Mouse (Mus musculus) midbrain, embryonic 16.5 days (tissue): Measurements from ENCODE around the gene Rnf167. TPM values are rescaled to one million over a fixed set of nuclear protein-coding genes. Genes with fewer than 3 reads are reported as not detected.

Experiments
- ATAC-seq: fragments of 200-750 bp; cut with Nextera tagmentation; 2 replicates; pipeline ENCODE4 v1.8.0; 2017; ENCODE audit warnings: moderate TSS enrichment
- H3K27ac ChIP-seq: fragments of 300-500 bp; sonication (generic); 2 replicates; pipeline ENCODE4 v1.5.1; 2014; ENCODE audit warnings: mild to moderate bottlenecking, low read length, mixed read lengths
- H3K27me3 ChIP-seq: fragments of 300-500 bp; sonication (generic); 2 replicates; pipeline ENCODE4 v1.6.1; 2014; ENCODE audit warnings: low read depth, low read length, mixed read lengths; ENCODE audit not compliant: control insufficient read depth, insufficient read depth
- H3K36me3 ChIP-seq: fragments of 300-500 bp; sonication (generic); 2 replicates; pipeline ENCODE4 v1.6.1; 2014; ENCODE audit warnings: mild to moderate bottlenecking, low read length, moderate library complexity, mixed read lengths; ENCODE audit not compliant: control insufficient read depth, insufficient read depth
- H3K4me1 ChIP-seq: fragments of 300-500 bp; sonication (generic); 2 replicates; pipeline ENCODE4 v1.6.1; 2014; ENCODE audit warnings: mild to moderate bottlenecking, low read length, mixed read lengths; ENCODE audit not compliant: control insufficient read depth, insufficient read depth
- H3K4me2 ChIP-seq: fragments of 300-500 bp; sonication (generic); 2 replicates; pipeline ENCODE4 v1.6.1; 2014; ENCODE audit warnings: mild to moderate bottlenecking, low read length, mixed read lengths
- H3K4me3 ChIP-seq: fragments of 300-500 bp; sonication (generic); 2 replicates; pipeline ENCODE4 v1.5.1; 2014; ENCODE audit warnings: low read depth, mild to moderate bottlenecking, low read length, moderate library complexity, mixed read lengths
- H3K9ac ChIP-seq: fragments of 300-500 bp; sonication (generic); 2 replicates; pipeline ENCODE4 v1.6.1; 2014; ENCODE audit warnings: low read depth, low read length, mixed read lengths
- H3K9me3 ChIP-seq: fragments of 300-500 bp; sonication (generic); replicated peaks from 2 replicates; pipeline ENCODE4 v1.6.1; 2014; ENCODE audit warnings: mild to moderate bottlenecking, low read length, mixed read lengths; ENCODE audit not compliant: control insufficient read depth, poor library complexity, severe bottlenecking
- WGBS: fragments of 180-500 bp; shearing (Covaris S2); extraction: QIAGEN DNeasy Blood & Tissue Kit; methylation state at CpG from one replicate; pipeline ENCODE4 v1.1.7; 2014; 5-methylcytosine and 5-hydroxymethylcytosine counted together
- polyA plus RNA-seq: library from polyadenylated mRNA; unstranded; fragments of >200 nt; fragmentation: Nextera tagmentation; extraction: Ambion mirVana; gene quantifications from 2 replicates; pipeline ENCODE4 v1.2.1, GENCODE M21; 2015

Gene Rnf167
- polyA plus RNA-seq, 1 experiment from 2014 or later: 105 TPM

GRCm38 (mm10) chr11:70656456-70656927, 9.5 kb downstream of the Rnf167 start:
- ATAC-seq: no peak
- Histone ChIP-seq H3K4me1 (peaks cover 29% of the 10 kb centered on the region), H3K9me3 (no peaks in the 10 kb centered on the region), H3K36me3 (peaks cover under 1% of the 10 kb centered on the region; the same call in 1 of the 2 replicates), H3K4me3 (peak overlapping the region; percentile 95; the same call in 1 of the 2 replicates), H3K4me2 (peak overlapping the region; percentile 83), H3K27ac (no peak overlapping the region), H3K9ac (0 out of 2 replicates have a peak overlapping the region, but pooled peaks have one; percentile 21), H3K27me3 (no peaks in the 10 kb centered on the region)
- WGBS: 8% methylated on average over 16 of the region's 16 CpGs

DNA sequence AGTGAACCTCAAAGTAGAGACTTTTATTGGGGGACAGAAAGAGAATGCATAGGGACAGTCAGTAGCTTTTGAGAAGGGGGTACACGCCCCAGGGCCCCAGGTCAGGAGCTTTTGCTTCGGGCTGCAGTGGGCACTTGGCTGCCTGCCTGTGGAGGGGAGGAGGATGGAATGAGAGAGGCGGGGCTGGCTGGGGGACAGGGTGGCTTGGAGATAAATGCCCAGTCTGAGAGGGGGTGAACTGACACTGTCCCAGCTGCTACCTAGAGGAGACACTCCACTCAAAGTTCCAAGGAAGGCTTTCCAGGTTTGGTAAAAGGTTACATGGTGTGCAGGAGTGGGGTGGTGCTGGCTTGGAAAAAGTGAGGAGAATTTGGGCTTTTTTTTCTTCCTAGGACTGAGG, 9.9 kb downstream of the Rnf167 start, which contains the start of gene Eno3:
Eno3 (plus strand) TSS at position 239 of the 400 bp plus-strand sequence.
- H3K4me1 ChIP-seq: peaks cover 27% of the 10 kb centered on the region
- no peaks in the 10 kb centered on the region for H3K9me3 ChIP-seq
- peak within 1 kb of the TSS; percentile 95 for H3K4me3 ChIP-seq
- peak within 1 kb of the TSS; percentile 83 for H3K4me2 ChIP-seq
- H3K9ac ChIP-seq: peak within 1 kb of the TSS; percentile 59
- no peaks in the 10 kb centered on the region for H3K36me3 ChIP-seq
- H3K27ac ChIP-seq: no peak within 1 kb of the TSS
- no peaks in the 10 kb centered on the region for H3K27me3 ChIP-seq
- 15% methylated on average over 3 of the region's 3 CpGs for WGBS
- no peak for ATAC-seq

DNA sequence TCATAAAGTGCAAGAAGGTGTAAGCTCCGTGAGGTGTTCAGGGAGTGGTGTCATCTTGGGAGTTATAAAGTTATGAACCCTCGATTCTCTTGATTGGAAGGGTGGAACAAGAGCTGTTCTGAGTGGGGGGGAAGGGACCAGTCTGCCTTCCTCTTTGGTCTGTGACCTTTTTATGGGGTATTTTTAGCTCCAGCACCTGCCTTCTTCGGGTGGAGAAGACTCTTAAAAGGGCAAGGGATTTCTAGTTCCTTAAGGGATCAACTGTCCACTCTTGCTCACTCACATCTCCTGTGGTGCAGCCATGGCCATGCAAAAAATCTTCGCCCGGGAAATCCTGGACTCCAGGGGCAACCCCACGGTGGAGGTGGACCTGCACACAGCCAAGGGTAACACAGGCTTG, 10.5 kb downstream of the Rnf167 start:
- ATAC-seq: no peak
- H3K4me2 ChIP-seq: no peak overlapping the region
- H3K4me1 ChIP-seq: peaks cover 21% of the 10 kb centered on the region
- no peak overlapping the region for H3K4me3 ChIP-seq
- H3K36me3 ChIP-seq: no peaks in the 10 kb centered on the region; the same call in 1 of the 2 replicates
- no peak overlapping the region for H3K9ac ChIP-seq
- no peaks in the 10 kb centered on the region for H3K9me3 ChIP-seq
- no peaks in the 10 kb centered on the region for H3K27me3 ChIP-seq
- H3K27ac ChIP-seq: no peak overlapping the region
- 52% methylated on average over 6 of the region's 6 CpGs for WGBS

DNA sequence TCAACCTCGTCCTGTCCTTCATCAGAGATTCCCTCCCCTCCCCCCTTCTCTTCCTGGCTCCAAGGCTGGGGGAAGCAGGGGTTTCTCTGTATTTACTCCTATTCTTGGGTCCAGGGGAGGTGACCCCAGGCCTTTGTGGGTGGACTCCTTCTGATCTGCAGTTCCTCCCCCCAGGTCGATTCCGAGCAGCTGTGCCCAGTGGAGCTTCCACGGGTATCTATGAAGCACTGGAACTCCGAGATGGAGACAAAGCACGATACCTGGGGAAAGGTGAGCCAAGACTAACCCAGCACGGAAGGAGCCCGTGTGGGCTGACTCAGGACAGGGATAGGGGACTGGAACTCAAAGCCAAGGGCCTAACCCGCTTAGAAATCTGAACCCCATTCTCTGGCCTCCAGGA, 11.0 kb downstream of the Rnf167 start:
- Histone ChIP-seq H3K4me3 (no peak overlapping the region), H3K9me3 (no peaks in the 10 kb centered on the region), H3K9ac (no peak overlapping the region), H3K27me3 (no peaks in the 10 kb centered on the region), H3K27ac (no peak overlapping the region), H3K4me1 (peaks cover 17% of the 10 kb centered on the region), H3K4me2 (no peak overlapping the region), H3K36me3 (peaks cover 2% of the 10 kb centered on the region; the same call in 1 of the 2 replicates)
- ATAC-seq: no peak
- WGBS: 65% methylated on average over 9 of the region's 9 CpGs

- WGBS: 91% methylated on average over 5 of the region's 5 CpGs
- H3K9ac ChIP-seq: no peak overlapping the region
- ATAC-seq: no peak
These were observed 11.5 kb downstream of the Rnf167 start for GRCm38 (mm10) chr11:70658521-70658920.

DNA sequence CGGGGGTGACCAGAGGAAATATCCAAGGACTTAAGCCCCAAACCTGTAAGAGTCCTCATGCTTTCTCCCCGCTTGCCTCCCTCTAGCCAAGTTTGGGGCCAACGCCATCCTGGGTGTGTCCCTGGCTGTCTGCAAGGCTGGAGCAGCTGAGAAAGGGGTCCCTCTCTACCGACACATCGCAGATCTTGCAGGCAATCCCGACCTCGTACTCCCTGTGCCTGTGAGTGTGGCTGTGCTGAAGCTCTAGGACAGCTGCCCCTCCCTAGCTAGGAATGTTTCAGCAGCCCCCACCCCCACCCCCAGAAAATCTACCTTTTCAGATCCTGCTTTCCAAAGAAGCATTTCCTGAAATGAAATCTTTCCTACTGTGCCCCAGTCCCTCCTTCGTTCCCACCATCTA, 11.9 kb downstream of the Rnf167 start:
- 81% methylated on average over 8 of the region's 8 CpGs for WGBS
- Histone ChIP-seq H3K36me3 (peaks cover 5% of the 10 kb centered on the region), H3K9me3 (no peaks in the 10 kb centered on the region), H3K27me3 (no peaks in the 10 kb centered on the region), H3K4me2 (no peak overlapping the region), H3K4me3 (no peak overlapping the region), H3K9ac (no peak overlapping the region), H3K4me1 (peaks cover 14% of the 10 kb centered on the region; the same call in 1 of the 2 replicates), H3K27ac (no peak overlapping the region)
- ATAC-seq: no peak

More at GRCm38 (mm10) chr11:70658521-70658920, 11.5 kb downstream of the Rnf167 start:
- no peaks in the 10 kb centered on the region for H3K9me3 ChIP-seq
- H3K4me1 ChIP-seq: peaks cover 14% of the 10 kb centered on the region; the same call in 1 of the 2 replicates
- no peaks in the 10 kb centered on the region for H3K27me3 ChIP-seq
- H3K36me3 ChIP-seq: peaks cover 3% of the 10 kb centered on the region; the same call in 1 of the 2 replicates
- no peak overlapping the region for H3K27ac ChIP-seq
- no peak overlapping the region for H3K4me3 ChIP-seq
- H3K4me2 ChIP-seq: no peak overlapping the region

DNA sequence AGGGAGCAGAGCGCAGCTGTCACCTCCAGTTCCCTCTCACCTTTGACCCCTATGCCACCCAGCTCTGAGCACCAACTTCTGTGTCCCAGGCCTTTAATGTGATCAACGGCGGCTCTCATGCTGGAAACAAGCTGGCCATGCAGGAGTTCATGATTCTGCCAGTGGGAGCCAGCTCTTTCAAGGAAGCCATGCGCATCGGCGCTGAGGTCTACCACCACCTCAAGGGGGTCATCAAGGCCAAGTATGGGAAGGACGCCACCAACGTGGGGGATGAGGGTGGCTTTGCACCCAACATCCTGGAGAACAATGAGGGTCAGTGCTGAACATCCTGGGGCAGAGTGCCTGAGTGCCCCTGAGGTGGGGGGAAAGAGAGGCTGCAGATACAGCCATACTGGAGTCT, 13.5 kb downstream of the Rnf167 start:
- no peak overlapping the region for H3K4me2 ChIP-seq
- peaks cover 11% of the 10 kb centered on the region for H3K36me3 ChIP-seq
- H3K27me3 ChIP-seq: no peaks in the 10 kb centered on the region
- WGBS: 93% methylated on average over 8 of the region's 8 CpGs
- ATAC-seq: no peak
- H3K9ac ChIP-seq: no peak overlapping the region
- H3K4me3 ChIP-seq: no peak overlapping the region
- no peaks in the 10 kb centered on the region for H3K9me3 ChIP-seq
- peaks cover 10% of the 10 kb centered on the region; the same call in 1 of the 2 replicates for H3K4me1 ChIP-seq
- no peak overlapping the region for H3K27ac ChIP-seq

GRCm38 (mm10) chr11:70663101-70663500, 16.1 kb downstream of the Rnf167 start:
- Histone ChIP-seq H3K9ac (no peak overlapping the region), H3K27me3 (no peaks in the 10 kb centered on the region), H3K4me2 (no peak overlapping the region), H3K4me3 (no peak overlapping the region), H3K36me3 (peaks cover 11% of the 10 kb centered on the region), H3K27ac (no peak overlapping the region), H3K4me1 (peaks cover 10% of the 10 kb centered on the region), H3K9me3 (no peaks in the 10 kb centered on the region)
- ATAC-seq: no peak
- 86% methylated on average over 8 of the region's 8 CpGs for WGBS

DNA sequence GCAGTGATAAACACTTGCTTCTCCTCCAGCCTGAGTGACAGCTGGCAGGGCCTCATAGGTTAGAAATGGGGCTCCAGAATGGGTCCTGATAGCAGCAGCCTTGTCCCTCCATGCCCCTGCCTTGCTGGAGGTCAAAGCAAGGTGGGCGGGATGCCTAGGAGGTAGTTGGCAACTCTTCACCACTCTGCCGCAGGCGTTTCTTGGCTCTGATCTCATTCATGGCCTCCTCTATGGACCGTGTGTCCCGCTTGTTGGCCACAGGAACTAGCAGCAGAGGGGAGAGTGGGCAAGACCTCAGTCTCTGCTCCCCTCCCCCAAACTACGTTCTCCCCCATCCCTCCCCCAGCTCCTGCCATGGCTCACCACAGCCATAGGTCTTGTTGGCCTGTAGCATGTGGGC, 16.9 kb downstream of the Rnf167 start:
- Histone ChIP-seq H3K27ac (no peak overlapping the region), H3K36me3 (peaks cover 11% of the 10 kb centered on the region), H3K4me1 (peaks cover 10% of the 10 kb centered on the region)

More for the DNA sequence above, 16.9 kb downstream of the Rnf167 start:
- 92% methylated on average over 6 of the region's 6 CpGs for WGBS
- H3K9me3 ChIP-seq: no peaks in the 10 kb centered on the region
- no peaks in the 10 kb centered on the region for H3K27me3 ChIP-seq
- no peak overlapping the region for H3K4me3 ChIP-seq
- H3K4me2 ChIP-seq: no peak overlapping the region
- H3K9ac ChIP-seq: no peak overlapping the region
- ATAC-seq: no peak
